Mouse (Mus musculus): Measurements from ENCODE around the gene Tnpo1. TPM values are rescaled to one million over a fixed set of nuclear protein-coding genes. Genes with fewer than 3 reads are reported as not detected.

The Tnpo1 gene
- polyA plus RNA-seq, 1 experiment from 2014 or later, result 48.8 TPM

GRCm38 (mm10) chr13:98889211-98889610, 37.0 kb downstream of the Tnpo1 start:
- peaks cover 22% of the 10 kb centered on the region for H3K4me1 ChIP-seq
- H3K4me3 ChIP-seq (replicated peaks), result no peak overlapping the region
- whole genome bisulfite sequencing, result 83% methylated on average over 11 of the region's 12 CpGs
- H3K27me3 ChIP-seq, result no peaks in the 10 kb centered on the region
- no peak overlapping the region for H3K9ac ChIP-seq
- no peak for ATAC-seq (ENCODE audit: insufficient number of reproducible peaks, low FRiP score, low TSS enrichment, low read depth)
- H3K27ac ChIP-seq (replicated peaks), result no peak overlapping the region
- H3K9me3 ChIP-seq (replicated peaks), result no peaks in the 10 kb centered on the region
- no peak overlapping the region for H3K4me2 ChIP-seq (replicated peaks)
- H3K36me3 ChIP-seq, result peaks cover 31% of the 10 kb centered on the region

- Histone ChIP-seq H3K36me3 (peaks cover 58% of the 10 kb centered on the region), H3K27me3 (no peaks in the 10 kb centered on the region), H3K4me1 (peaks cover 2% of the 10 kb centered on the region; the same call in 1 of the 2 replicates), H3K9ac (no peak overlapping the region), H3K9me3 (replicated peaks) (no peaks in the 10 kb centered on the region), H3K27ac (replicated peaks) (no peak overlapping the region), H3K4me2 (replicated peaks) (no peak overlapping the region), H3K4me3 (replicated peaks) (no peak overlapping the region)
- WGBS, result 91% methylated on average over 5 of the region's 5 CpGs
- no peak for ATAC-seq (ENCODE audit: insufficient number of reproducible peaks, low FRiP score, low TSS enrichment, low read depth)
Measured at GRCm38 (mm10) chr13:98883774-98884173, 42.4 kb downstream of the Tnpo1 start.

- no peak overlapping the region for H3K4me2 ChIP-seq (replicated peaks)
- no peaks in the 10 kb centered on the region for H3K9me3 ChIP-seq (replicated peaks)
- H3K27ac ChIP-seq (replicated peaks), result no peak overlapping the region
- no peak overlapping the region for H3K9ac ChIP-seq
- no peaks in the 10 kb centered on the region for H3K27me3 ChIP-seq
- no peak overlapping the region for H3K4me3 ChIP-seq (replicated peaks)
- ATAC-seq (ENCODE audit: insufficient number of reproducible peaks, low FRiP score, low TSS enrichment, low read depth), result no peak
- peaks cover 62% of the 10 kb centered on the region for H3K36me3 ChIP-seq
- 89% methylated on average over 1 of the region's 1 CpGs for WGBS
- no peaks in the 10 kb centered on the region for H3K4me1 ChIP-seq
Measured at GRCm38 (mm10) chr13:98881991-98882390, 44.2 kb downstream of the Tnpo1 start.

- Histone ChIP-seq H3K4me1 (no peaks in the 10 kb centered on the region), H3K27ac (replicated peaks) (no peak overlapping the region), H3K4me2 (replicated peaks) (no peak overlapping the region), H3K27me3 (no peaks in the 10 kb centered on the region), H3K9ac (no peak overlapping the region), H3K9me3 (replicated peaks) (no peaks in the 10 kb centered on the region), H3K4me3 (replicated peaks) (no peak overlapping the region), H3K36me3 (peaks cover 53% of the 10 kb centered on the region)
- no peak for ATAC-seq (ENCODE audit: insufficient number of reproducible peaks, low FRiP score, low TSS enrichment, low read depth)
- WGBS, result 33% methylated on average over 2 of the region's 2 CpGs
Measured at GRCm38 (mm10) chr13:98880336-98880735, 45.8 kb downstream of the Tnpo1 start.

- Histone ChIP-seq H3K36me3 (peaks cover 54% of the 10 kb centered on the region), H3K27ac (replicated peaks) (no peak overlapping the region), H3K9me3 (replicated peaks) (no peaks in the 10 kb centered on the region), H3K27me3 (no peaks in the 10 kb centered on the region), H3K4me3 (replicated peaks) (no peak overlapping the region), H3K9ac (no peak overlapping the region), H3K4me2 (replicated peaks) (no peak overlapping the region), H3K4me1 (no peaks in the 10 kb centered on the region)
- ATAC-seq (ENCODE audit: insufficient number of reproducible peaks, low FRiP score, low TSS enrichment, low read depth), result no peak
- 97% methylated on average over 6 of the region's 6 CpGs for WGBS
Measured at GRCm38 (mm10) chr13:98879422-98879821, 46.8 kb downstream of the Tnpo1 start.

- WGBS, result 89% methylated on average over 2 of the region's 2 CpGs
- no peak overlapping the region for H3K27ac ChIP-seq (replicated peaks)
- no peaks in the 10 kb centered on the region for H3K9me3 ChIP-seq (replicated peaks)
- H3K36me3 ChIP-seq, result peaks cover 55% of the 10 kb centered on the region
- H3K9ac ChIP-seq, result no peak overlapping the region
- no peak for ATAC-seq (ENCODE audit: insufficient number of reproducible peaks, low FRiP score, low TSS enrichment, low read depth)
- H3K4me1 ChIP-seq, result no peaks in the 10 kb centered on the region
- no peak overlapping the region for H3K4me3 ChIP-seq (replicated peaks)
- no peaks in the 10 kb centered on the region for H3K27me3 ChIP-seq
- H3K4me2 ChIP-seq (replicated peaks), result no peak overlapping the region
Measured at GRCm38 (mm10) chr13:98877165-98877564, 49.0 kb downstream of the Tnpo1 start.

- no peak for ATAC-seq (ENCODE audit: insufficient number of reproducible peaks, low FRiP score, low TSS enrichment, low read depth)
- Histone ChIP-seq H3K4me1 (no peaks in the 10 kb centered on the region), H3K4me2 (replicated peaks) (no peak overlapping the region), H3K9ac (no peak overlapping the region), H3K4me3 (replicated peaks) (no peak overlapping the region), H3K27ac (replicated peaks) (no peak overlapping the region), H3K27me3 (no peaks in the 10 kb centered on the region), H3K36me3 (peaks cover 69% of the 10 kb centered on the region), H3K9me3 (replicated peaks) (no peaks in the 10 kb centered on the region)
- WGBS, result 80% methylated on average over 3 of the region's 3 CpGs
Measured at GRCm38 (mm10) chr13:98874727-98875126, 51.5 kb downstream of the Tnpo1 start.

- Histone ChIP-seq H3K4me1 (no peaks in the 10 kb centered on the region), H3K4me2 (replicated peaks) (no peak overlapping the region), H3K27me3 (no peaks in the 10 kb centered on the region), H3K36me3 (peaks cover 78% of the 10 kb centered on the region), H3K27ac (replicated peaks) (no peak overlapping the region), H3K9me3 (replicated peaks) (no peaks in the 10 kb centered on the region), H3K9ac (no peak overlapping the region), H3K4me3 (replicated peaks) (no peak overlapping the region)
- ATAC-seq (ENCODE audit: insufficient number of reproducible peaks, low FRiP score, low TSS enrichment, low read depth), result no peak
- 82% methylated on average over 7 of the region's 7 CpGs for WGBS
Measured at GRCm38 (mm10) chr13:98872273-98872847, 53.8 kb downstream of the Tnpo1 start.

GRCm38 (mm10) chr13:98871263-98871662, 54.9 kb downstream of the Tnpo1 start:
- H3K4me1 ChIP-seq, result no peaks in the 10 kb centered on the region
- no peak overlapping the region for H3K4me2 ChIP-seq (replicated peaks)
- no peaks in the 10 kb centered on the region for H3K9me3 ChIP-seq (replicated peaks)
- H3K27ac ChIP-seq (replicated peaks), result no peak overlapping the region
- H3K4me3 ChIP-seq (replicated peaks), result no peak overlapping the region
- no peaks in the 10 kb centered on the region for H3K27me3 ChIP-seq
- WGBS, result 72% methylated on average over 1 of the region's 1 CpGs
- H3K36me3 ChIP-seq, result peaks cover 79% of the 10 kb centered on the region
- no peak for ATAC-seq (ENCODE audit: insufficient number of reproducible peaks, low FRiP score, low TSS enrichment, low read depth)
- no peak overlapping the region for H3K9ac ChIP-seq

- 82% methylated on average over 9 of the region's 9 CpGs for whole genome bisulfite sequencing
Measured at GRCm38 (mm10) chr13:98868236-98868923, 57.8 kb downstream of the Tnpo1 start.

GRCm38 (mm10) chr13:98867810-98868209, 58.4 kb downstream of the Tnpo1 start:
- no peaks in the 10 kb centered on the region for H3K27me3 ChIP-seq
- no peaks in the 10 kb centered on the region for H3K9me3 ChIP-seq (replicated peaks)
- no peak overlapping the region for H3K9ac ChIP-seq
- ATAC-seq (ENCODE audit: insufficient number of reproducible peaks, low FRiP score, low TSS enrichment, low read depth), result no peak
- no peak overlapping the region for H3K27ac ChIP-seq (replicated peaks)
- no peak overlapping the region for H3K4me2 ChIP-seq (replicated peaks)
- no peak overlapping the region for H3K4me3 ChIP-seq (replicated peaks)
- 50% methylated on average over 2 of the region's 2 CpGs for WGBS
- peaks cover 86% of the 10 kb centered on the region for H3K36me3 ChIP-seq
- H3K4me1 ChIP-seq, result no peaks in the 10 kb centered on the region

More at GRCm38 (mm10) chr13:98868236-98868923, 57.8 kb downstream of the Tnpo1 start:
- Histone ChIP-seq H3K36me3 (peaks cover 83% of the 10 kb centered on the region), H3K9ac (no peak overlapping the region), H3K4me2 (replicated peaks) (no peak overlapping the region), H3K27me3 (no peaks in the 10 kb centered on the region), H3K4me3 (replicated peaks) (no peak overlapping the region), H3K4me1 (no peaks in the 10 kb centered on the region), H3K27ac (replicated peaks) (no peak overlapping the region), H3K9me3 (replicated peaks) (no peaks in the 10 kb centered on the region)
- ATAC-seq (ENCODE audit: insufficient number of reproducible peaks, low FRiP score, low TSS enrichment, low read depth), result no peak

GRCm38 (mm10) chr13:98855291-98855690, 70.9 kb downstream of the Tnpo1 start:
- H3K9ac ChIP-seq, result no peak overlapping the region
- no peak for ATAC-seq (ENCODE audit: insufficient number of reproducible peaks, low FRiP score, low TSS enrichment, low read depth)
- whole genome bisulfite sequencing, result 90% methylated on average over 8 of the region's 8 CpGs
- no peak overlapping the region for H3K4me2 ChIP-seq (replicated peaks)
- H3K4me3 ChIP-seq (replicated peaks), result no peak overlapping the region
- no peaks in the 10 kb centered on the region for H3K27me3 ChIP-seq
- H3K4me1 ChIP-seq, result no peaks in the 10 kb centered on the region
- no peaks in the 10 kb centered on the region for H3K9me3 ChIP-seq (replicated peaks)
- no peak overlapping the region for H3K27ac ChIP-seq (replicated peaks)
- peaks cover 74% of the 10 kb centered on the region for H3K36me3 ChIP-seq

Data from embryonic facial prominence, embryonic 15.5 days (tissue).